Mouse (Mus musculus) spleen, adult 2 months (tissue): ENCODE results near the gene Kndc1.

Experiments used
- CTCF ChIP-seq: fragments of 200-500 bp; IDR thresholded peaks from 2 replicates; pipeline ENCODE4 v1.5.1; 2011; ENCODE audit warnings: mild to moderate bottlenecking, inconsistent platforms; ENCODE audit not compliant: insufficient read depth, insufficient read length, insufficient replicate concordance; ENCODE audit errors: extremely low read depth
- POLR2A ChIP-seq: fragments of 200-500 bp; IDR thresholded peaks from 2 replicates; pipeline ENCODE4 v1.6.1; 2011; ENCODE audit warnings: low read depth, low read length, inconsistent platforms

GRCm38 (mm10) chr7:139943674-139944281 lies 49.3 kb downstream of the Kndc1 start, which contains the start of gene Utf1:
- TF ChIP-seq POLR2A (no peak), CTCF (no peak)
